Mouse (Mus musculus): ENCODE measurements at regions not wholly inside any gene's neighbourhood (a gene's known extent, or its start where the extent isn't known, plus 50 kb on each side); places are given as distances from the start of the nearest gene placed in this dataset.

- TF ChIP-seq CTCF (IDR thresholded peaks at IDR 0.05; ENCODE audit: extremely low read depth, insufficient read depth, low read length) (no peak), POLR2A (IDR thresholded peaks at IDR 0.05; ENCODE audit: extremely low read depth, insufficient read depth, low read length) (no peak)
These were observed 343.7 kb downstream of the Inhba start for GRCm38 (mm10) chr13:16355316-16355715.
